Mouse (Mus musculus): Measurements from ENCODE around the gene Rgs6. TPM values are rescaled to one million over a fixed set of nuclear protein-coding genes. Genes with fewer than 3 reads are reported as not detected.
A peak's percentile ranks its signal among the peaks of the same experiment; 100 is the strongest.

Rgs6 gene
- polyA plus RNA-seq, 1 experiment from 2014 or later, result 0.20 TPM

DNA sequence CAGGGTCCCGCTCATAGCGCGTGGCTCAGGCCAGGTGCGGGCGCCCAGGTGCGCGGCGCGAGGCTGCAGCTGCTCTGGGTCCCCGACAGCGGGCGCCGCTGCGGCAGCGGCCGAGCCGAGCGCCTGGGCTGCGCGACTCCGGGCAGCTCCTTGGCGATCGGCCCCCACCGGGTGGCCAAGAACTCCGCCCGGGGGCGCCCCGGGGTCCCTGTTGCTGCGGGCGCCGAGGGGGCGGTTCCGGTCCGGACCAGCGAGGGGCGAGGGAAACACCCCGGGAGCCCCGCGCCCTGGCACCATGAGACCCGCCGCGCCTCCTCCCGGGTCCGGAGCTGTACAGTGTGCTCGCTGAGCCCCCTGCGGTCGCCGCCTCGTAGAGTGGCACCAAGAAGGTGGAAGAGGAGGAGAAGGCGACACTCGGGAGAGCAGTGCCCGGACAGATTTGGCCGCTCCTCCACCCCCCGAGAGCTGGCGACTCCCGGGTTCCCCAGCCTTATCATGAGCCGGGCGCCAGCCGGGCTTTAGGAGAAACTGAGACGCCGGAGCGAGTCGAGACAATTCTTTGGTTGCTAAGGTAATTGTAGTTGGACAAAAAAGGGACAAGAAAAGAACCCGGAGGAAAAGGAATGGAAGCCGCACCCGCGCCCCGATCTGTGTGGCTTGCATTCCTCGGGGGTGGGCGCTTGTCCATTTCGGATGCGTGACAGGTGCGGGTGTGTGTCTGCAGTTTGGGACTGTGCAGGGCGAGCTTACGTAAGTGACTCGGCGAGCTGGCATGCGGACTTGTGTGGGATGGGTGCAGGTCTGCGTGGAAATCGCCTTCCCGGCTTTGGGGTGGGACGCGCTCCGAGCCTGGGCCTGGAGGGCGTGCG lies 29.0 kb downstream of the Rgs6 start:
- H3K9ac ChIP-seq (ENCODE audit: low read depth, low read length), result no peak overlapping the region
- 2% methylated on average over 75 of the region's 86 CpGs for WGBS (ENCODE audit: insufficient replicate concordance)
- no peak for ATAC-seq (ENCODE audit: low read depth)

DNA sequence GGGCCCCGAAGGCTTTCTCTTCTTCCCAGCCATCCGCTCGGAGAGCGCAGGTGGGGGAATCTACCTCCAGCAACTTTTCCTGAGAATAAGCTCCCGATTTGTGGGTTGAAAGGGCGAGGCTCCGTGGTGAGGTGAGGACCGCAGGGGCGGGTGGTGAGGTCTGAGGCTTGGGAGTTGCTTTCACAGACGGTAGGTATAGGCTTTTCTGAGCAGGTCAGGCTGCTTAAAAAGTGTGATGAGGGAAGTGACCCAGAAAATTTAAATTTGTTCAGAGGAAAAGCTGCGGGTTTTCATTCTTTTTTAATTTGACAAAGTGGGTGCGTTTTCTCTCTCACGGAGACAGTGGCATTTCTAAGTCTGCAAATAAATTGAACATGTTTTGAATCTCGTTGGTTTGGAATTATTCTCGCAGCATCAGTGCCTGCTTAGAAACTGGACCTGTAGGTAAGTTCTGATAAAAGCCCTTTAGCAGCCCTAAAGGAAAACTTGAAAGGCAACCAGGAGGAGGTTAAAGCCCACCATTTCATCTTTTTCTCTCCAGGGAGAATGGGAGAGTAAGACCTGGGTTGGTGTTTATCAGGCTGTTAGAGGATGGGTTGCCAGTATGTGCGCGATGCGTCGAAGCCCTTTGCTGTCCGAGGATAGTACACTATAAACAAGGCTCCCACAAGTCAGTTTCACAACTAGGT lies 29.7 kb downstream of the Rgs6 start:
- H3K4me3 ChIP-seq (ENCODE audit: low read depth, low read length), result peak overlapping the region; percentile 50
- H3K36me3 ChIP-seq (ENCODE audit: control insufficient read depth, insufficient read depth), result no peaks in the 10 kb centered on the region
- peak overlapping the region; percentile 62 for H3K4me2 ChIP-seq (ENCODE audit: low read depth, low read length)
- no peaks in the 10 kb centered on the region for H3K4me1 ChIP-seq (ENCODE audit: control insufficient read depth, low read depth, low read length)
- peaks cover 35% of the 10 kb centered on the region for H3K27me3 ChIP-seq (ENCODE audit: control insufficient read depth, insufficient read depth, low read depth, low read length)
- H3K9me3 ChIP-seq (replicated peaks; ENCODE audit: control insufficient read depth, low read length), result no peaks in the 10 kb centered on the region
- no peak overlapping the region for H3K9ac ChIP-seq (ENCODE audit: low read depth, low read length)
- 23% methylated on average over 20 of the region's 20 CpGs for WGBS (ENCODE audit: insufficient replicate concordance)
- ATAC-seq (ENCODE audit: low read depth), result no peak
- no peak overlapping the region for H3K27ac ChIP-seq (ENCODE audit: low read length)

More for the DNA sequence above, 29.0 kb downstream of the Rgs6 start:
- Histone ChIP-seq H3K4me2 (ENCODE audit: low read depth, low read length) (peak overlapping the region; percentile 62), H3K27ac (ENCODE audit: low read length) (no peak overlapping the region), H3K9me3 (replicated peaks; ENCODE audit: control insufficient read depth, low read length) (no peaks in the 10 kb centered on the region), H3K36me3 (ENCODE audit: control insufficient read depth, insufficient read depth) (no peaks in the 10 kb centered on the region), H3K4me3 (ENCODE audit: low read depth, low read length) (peak overlapping the region; percentile 50), H3K4me1 (ENCODE audit: control insufficient read depth, low read depth, low read length) (no peaks in the 10 kb centered on the region), H3K27me3 (ENCODE audit: control insufficient read depth, insufficient read depth, low read depth, low read length) (peaks cover 35% of the 10 kb centered on the region)

DNA sequence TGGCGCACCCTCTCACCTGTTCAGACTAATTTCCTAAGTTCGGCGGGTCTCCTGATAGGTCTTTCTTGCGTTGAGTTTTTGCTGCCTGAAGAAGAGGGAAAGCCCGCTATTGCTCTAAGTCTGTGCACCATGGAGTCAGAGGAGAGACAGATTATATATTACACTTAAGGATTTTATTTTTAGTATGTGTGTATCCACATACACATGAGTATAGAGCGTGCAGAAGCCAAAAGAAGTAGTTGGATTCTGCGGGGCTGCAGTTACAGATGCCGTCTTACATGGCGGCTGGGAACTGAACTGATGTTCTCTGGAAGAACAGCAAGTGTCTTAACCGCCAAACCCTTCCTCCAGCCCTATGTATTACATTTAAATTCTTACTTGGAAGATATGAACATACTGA lies 52.3 kb downstream of the Rgs6 start:
- Histone ChIP-seq H3K4me2 (ENCODE audit: low read depth, low read length) (no peak overlapping the region), H3K9me3 (replicated peaks; ENCODE audit: control insufficient read depth, low read length) (no peaks in the 10 kb centered on the region), H3K27me3 (ENCODE audit: control insufficient read depth, insufficient read depth, low read depth, low read length) (no peaks in the 10 kb centered on the region), H3K27ac (ENCODE audit: low read length) (no peak overlapping the region), H3K9ac (ENCODE audit: low read depth, low read length) (no peak overlapping the region), H3K36me3 (ENCODE audit: control insufficient read depth, insufficient read depth) (no peaks in the 10 kb centered on the region), H3K4me1 (ENCODE audit: control insufficient read depth, low read depth, low read length) (no peaks in the 10 kb centered on the region), H3K4me3 (ENCODE audit: low read depth, low read length) (no peak overlapping the region)
- no peak for ATAC-seq (ENCODE audit: low read depth)
- WGBS (ENCODE audit: insufficient replicate concordance), result 75% methylated on average over 10 of the region's 10 CpGs

DNA sequence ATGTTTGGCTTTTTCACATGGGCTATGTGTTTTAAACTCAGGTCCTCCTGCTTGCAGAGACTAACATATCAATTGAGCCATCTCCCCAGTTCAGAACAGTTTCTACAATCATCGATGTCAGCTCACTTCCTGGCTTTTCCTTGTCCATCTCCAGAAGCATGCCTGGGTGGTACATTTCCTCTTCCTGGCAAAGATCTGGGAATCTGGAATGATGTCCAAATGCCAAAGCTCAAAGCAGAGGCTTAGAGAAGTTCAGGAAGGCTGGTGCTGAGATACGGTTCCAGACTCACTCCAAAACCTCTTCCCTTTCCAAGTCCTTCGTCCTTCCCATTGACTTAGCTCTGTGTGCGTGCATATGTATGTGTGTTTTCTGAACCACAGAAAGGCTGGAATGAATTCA lies 59.8 kb downstream of the Rgs6 start:
- H3K4me2 ChIP-seq (ENCODE audit: low read depth, low read length), result no peak overlapping the region
- no peaks in the 10 kb centered on the region for H3K4me1 ChIP-seq (ENCODE audit: control insufficient read depth, low read depth, low read length)
- H3K9me3 ChIP-seq (replicated peaks; ENCODE audit: control insufficient read depth, low read length), result no peaks in the 10 kb centered on the region
- H3K27ac ChIP-seq (ENCODE audit: low read length), result no peak overlapping the region
- H3K9ac ChIP-seq (ENCODE audit: low read depth, low read length), result no peak overlapping the region
- H3K4me3 ChIP-seq (ENCODE audit: low read depth, low read length), result no peak overlapping the region
- no peaks in the 10 kb centered on the region for H3K27me3 ChIP-seq (ENCODE audit: control insufficient read depth, insufficient read depth, low read depth, low read length)
- no peak for ATAC-seq (ENCODE audit: low read depth)
- 74% methylated on average over 4 of the region's 4 CpGs for WGBS (ENCODE audit: insufficient replicate concordance)
- no peaks in the 10 kb centered on the region for H3K36me3 ChIP-seq (ENCODE audit: control insufficient read depth, insufficient read depth)

DNA sequence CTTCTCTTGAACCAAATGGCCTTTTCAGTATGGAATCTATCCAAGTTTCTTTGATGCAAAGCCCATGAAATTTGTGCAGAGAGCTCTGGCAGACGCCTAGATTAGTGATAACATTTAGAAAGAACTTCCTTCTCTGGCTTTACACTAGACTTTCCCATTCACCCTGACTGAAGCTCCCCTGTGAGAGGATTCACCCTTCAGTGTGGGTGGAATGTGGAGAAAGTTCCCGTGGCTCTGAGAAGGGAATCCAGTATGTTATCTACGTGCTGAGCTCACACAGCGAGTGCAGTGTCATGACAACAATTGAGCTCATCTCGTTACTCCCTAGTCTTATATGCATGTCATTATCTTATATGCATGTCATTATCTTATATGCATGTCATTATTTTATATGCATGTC lies 61.9 kb downstream of the Rgs6 start:
- no peak for ATAC-seq (ENCODE audit: low read depth)
- no peak overlapping the region for H3K9ac ChIP-seq (ENCODE audit: low read depth, low read length)
- H3K9me3 ChIP-seq (replicated peaks; ENCODE audit: control insufficient read depth, low read length), result no peaks in the 10 kb centered on the region
- H3K4me3 ChIP-seq (ENCODE audit: low read depth, low read length), result no peak overlapping the region
- H3K27ac ChIP-seq (ENCODE audit: low read length), result no peak overlapping the region
- H3K27me3 ChIP-seq (ENCODE audit: control insufficient read depth, insufficient read depth, low read depth, low read length), result no peaks in the 10 kb centered on the region
- no peaks in the 10 kb centered on the region for H3K36me3 ChIP-seq (ENCODE audit: control insufficient read depth, insufficient read depth)
- no peaks in the 10 kb centered on the region for H3K4me1 ChIP-seq (ENCODE audit: control insufficient read depth, low read depth, low read length)
- no peak overlapping the region for H3K4me2 ChIP-seq (ENCODE audit: low read depth, low read length)
- 50% methylated on average over 5 of the region's 5 CpGs for WGBS (ENCODE audit: insufficient replicate concordance)

DNA sequence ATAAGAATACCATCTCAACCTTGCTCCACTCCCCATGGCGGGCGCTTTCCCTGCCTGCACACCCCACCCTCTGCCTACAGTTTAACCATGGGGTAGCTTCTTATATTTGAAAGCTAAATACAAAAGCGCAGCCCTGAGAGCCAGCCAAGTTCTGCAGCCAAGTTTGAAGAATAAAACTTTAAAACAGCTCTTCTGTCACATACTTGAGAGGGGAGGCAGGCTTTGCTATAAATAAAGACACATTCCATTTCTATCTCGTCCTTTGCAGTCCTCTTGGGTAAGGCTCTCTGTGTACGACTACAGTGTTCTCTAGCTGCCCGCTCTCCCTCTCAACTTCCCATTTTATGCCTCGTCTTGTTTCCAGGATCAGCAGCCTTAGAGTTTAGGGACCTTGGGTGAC lies 76.5 kb downstream of the Rgs6 start:
- Histone ChIP-seq H3K9ac (ENCODE audit: low read depth, low read length) (no peak overlapping the region), H3K27ac (ENCODE audit: low read length) (no peak overlapping the region), H3K4me3 (ENCODE audit: low read depth, low read length) (no peak overlapping the region), H3K4me2 (ENCODE audit: low read depth, low read length) (no peak overlapping the region), H3K9me3 (replicated peaks; ENCODE audit: control insufficient read depth, low read length) (no peaks in the 10 kb centered on the region), H3K27me3 (ENCODE audit: control insufficient read depth, insufficient read depth, low read depth, low read length) (no peaks in the 10 kb centered on the region), H3K36me3 (ENCODE audit: control insufficient read depth, insufficient read depth) (no peaks in the 10 kb centered on the region), H3K4me1 (ENCODE audit: control insufficient read depth, low read depth, low read length) (no peaks in the 10 kb centered on the region)
- 60% methylated on average over 7 of the region's 7 CpGs for WGBS (ENCODE audit: insufficient replicate concordance)
- no peak for ATAC-seq (ENCODE audit: low read depth)

DNA sequence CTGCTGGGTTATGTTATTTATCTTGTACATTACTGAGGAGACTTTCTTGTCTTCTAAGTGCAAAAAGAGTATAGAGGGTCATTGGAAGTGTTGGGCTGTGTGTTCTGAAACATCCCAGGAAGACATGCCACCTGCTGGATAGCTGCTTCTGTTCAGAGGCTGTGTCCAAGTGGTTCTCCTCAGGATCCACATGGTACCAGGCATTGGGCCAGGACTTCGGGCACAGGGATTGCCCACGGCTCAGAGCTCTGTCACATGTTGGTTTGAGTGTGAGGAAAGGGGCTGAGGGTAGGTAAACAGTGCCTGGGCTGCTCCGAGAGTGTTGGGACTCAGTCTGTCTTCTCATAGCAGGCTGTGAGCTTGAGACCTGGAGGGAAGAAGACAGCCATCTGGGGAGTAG lies 79.3 kb downstream of the Rgs6 start:
- H3K9ac ChIP-seq (ENCODE audit: low read depth, low read length), result no peak overlapping the region
- H3K27me3 ChIP-seq (ENCODE audit: control insufficient read depth, insufficient read depth, low read depth, low read length), result no peaks in the 10 kb centered on the region
- no peaks in the 10 kb centered on the region for H3K36me3 ChIP-seq (ENCODE audit: control insufficient read depth, insufficient read depth)
- 29% methylated on average over 3 of the region's 3 CpGs for WGBS (ENCODE audit: insufficient replicate concordance)
- H3K27ac ChIP-seq (ENCODE audit: low read length), result no peak overlapping the region
- no peak for ATAC-seq (ENCODE audit: low read depth)
- no peak overlapping the region for H3K4me3 ChIP-seq (ENCODE audit: low read depth, low read length)
- no peaks in the 10 kb centered on the region for H3K9me3 ChIP-seq (replicated peaks; ENCODE audit: control insufficient read depth, low read length)
- H3K4me1 ChIP-seq (ENCODE audit: control insufficient read depth, low read depth, low read length), result no peaks in the 10 kb centered on the region
- no peak overlapping the region for H3K4me2 ChIP-seq (ENCODE audit: low read depth, low read length)

DNA sequence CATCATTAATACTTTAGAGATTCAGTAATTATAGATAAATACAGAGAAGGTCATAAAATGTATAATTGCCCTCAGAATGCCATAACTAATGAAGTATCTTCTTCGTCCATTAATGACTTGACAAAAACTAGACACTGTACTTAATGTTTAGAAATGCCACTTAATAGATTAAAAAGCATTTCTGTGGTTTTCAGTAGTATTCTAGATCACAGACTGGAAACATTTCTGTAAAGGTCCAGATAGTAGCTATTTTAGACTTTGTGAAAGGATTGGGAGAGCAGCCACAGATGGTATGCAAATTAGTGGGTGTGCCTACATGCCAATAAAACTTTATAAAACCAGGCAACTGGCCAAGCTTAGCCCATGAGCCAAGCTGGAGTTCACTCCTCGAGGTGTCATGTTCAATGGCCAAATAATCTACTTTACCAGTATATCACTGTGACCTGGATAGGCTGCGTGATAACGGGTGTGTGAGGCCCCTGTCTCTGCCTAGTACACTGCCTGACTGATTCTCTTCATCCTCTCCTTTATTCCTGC lies 82.2 kb downstream of the Rgs6 start:
- H3K4me3 ChIP-seq (ENCODE audit: low read depth, low read length), result no peak overlapping the region
- no peaks in the 10 kb centered on the region for H3K36me3 ChIP-seq (ENCODE audit: control insufficient read depth, insufficient read depth)
- 46% methylated on average over 4 of the region's 4 CpGs for WGBS (ENCODE audit: insufficient replicate concordance)
- H3K9me3 ChIP-seq (replicated peaks; ENCODE audit: control insufficient read depth, low read length), result no peaks in the 10 kb centered on the region
- H3K4me2 ChIP-seq (ENCODE audit: low read depth, low read length), result no peak overlapping the region
- H3K27me3 ChIP-seq (ENCODE audit: control insufficient read depth, insufficient read depth, low read depth, low read length), result no peaks in the 10 kb centered on the region
- ATAC-seq (ENCODE audit: low read depth), result no peak
- H3K4me1 ChIP-seq (ENCODE audit: control insufficient read depth, low read depth, low read length), result no peaks in the 10 kb centered on the region
- H3K27ac ChIP-seq (ENCODE audit: low read length), result no peak overlapping the region
- H3K9ac ChIP-seq (ENCODE audit: low read depth, low read length), result no peak overlapping the region

DNA sequence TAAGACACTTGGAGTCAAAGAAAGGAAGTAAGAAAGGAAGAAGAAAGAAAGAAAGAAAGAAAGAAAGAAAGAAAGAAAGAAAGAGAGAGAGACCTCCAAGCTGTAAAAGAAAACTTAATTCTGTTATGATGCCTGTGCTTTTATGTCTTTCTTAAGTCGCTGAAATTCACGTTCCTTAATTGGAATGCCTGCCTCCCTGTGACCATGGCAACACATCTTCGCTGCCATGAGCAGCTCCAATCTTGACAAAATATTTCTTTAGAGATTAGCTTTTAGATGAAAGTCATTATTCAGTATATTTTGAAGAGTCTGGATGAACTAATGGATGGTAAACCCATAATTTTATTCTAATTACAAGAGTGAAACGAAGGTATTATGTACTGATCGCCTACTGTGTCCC lies 83.5 kb downstream of the Rgs6 start:
- 68% methylated on average over 5 of the region's 5 CpGs for WGBS (ENCODE audit: insufficient replicate concordance)
- Histone ChIP-seq H3K9ac (ENCODE audit: low read depth, low read length) (no peak overlapping the region), H3K36me3 (ENCODE audit: control insufficient read depth, insufficient read depth) (no peaks in the 10 kb centered on the region), H3K4me2 (ENCODE audit: low read depth, low read length) (no peak overlapping the region), H3K27ac (ENCODE audit: low read length) (no peak overlapping the region), H3K4me1 (ENCODE audit: control insufficient read depth, low read depth, low read length) (no peaks in the 10 kb centered on the region), H3K4me3 (ENCODE audit: low read depth, low read length) (no peak overlapping the region), H3K9me3 (replicated peaks; ENCODE audit: control insufficient read depth, low read length) (no peaks in the 10 kb centered on the region), H3K27me3 (ENCODE audit: control insufficient read depth, insufficient read depth, low read depth, low read length) (no peaks in the 10 kb centered on the region)
- ATAC-seq (ENCODE audit: low read depth), result no peak
